Mouse (Mus musculus): ENCODE measurements around the gene Myo10.

Gene Myo10

GRCm38 (mm10) chr15:25620560-25620959, 1.8 kb upstream of the Myo10 start:
- peak in 1 of 2 experiments; percentile 39 for DNase-seq

- DNase-seq: peak; percentile 56 to 63
These were observed 750 bp upstream of the Myo10 start for GRCm38 (mm10) chr15:25621351-25622199.

GRCm38 (mm10) chr15:25622867-25623471, 644 bp downstream of the Myo10 start:
- peak; percentile 63 for DNase-seq

GRCm38 (mm10) chr15:25623556-25624180, 1.3 kb downstream of the Myo10 start:
- no peak for DNase-seq

GRCm38 (mm10) chr15:25624263-25624662, 1.9 kb downstream of the Myo10 start:
- DNase-seq: peak in 1 of 2 experiments; percentile 68

- no peak for DNase-seq
These were observed 3.1 kb downstream of the Myo10 start for GRCm38 (mm10) chr15:25625471-25625870.

GRCm38 (mm10) chr15:25627012-25627411, 4.7 kb downstream of the Myo10 start:
- DNase-seq: no peak

- DNase-seq: no peak
These were observed 5.9 kb downstream of the Myo10 start for GRCm38 (mm10) chr15:25628251-25628650.

- DNase-seq: no peak
These were observed 8.4 kb downstream of the Myo10 start for GRCm38 (mm10) chr15:25630716-25631115.

GRCm38 (mm10) chr15:25631332-25631731, 9.0 kb downstream of the Myo10 start:
- DNase-seq: no peak

GRCm38 (mm10) chr15:25632902-25633301, 10.6 kb downstream of the Myo10 start:
- no peak for DNase-seq

GRCm38 (mm10) chr15:25633674-25634340, 11.5 kb downstream of the Myo10 start:
- DNase-seq: peak; percentile 62 to 75

- DNase-seq: peak; percentile 80 to 86
These were observed 15.4 kb downstream of the Myo10 start for GRCm38 (mm10) chr15:25637727-25638126.

GRCm38 (mm10) chr15:25639217-25639616, 16.9 kb downstream of the Myo10 start:
- no peak for DNase-seq

GRCm38 (mm10) chr15:25640840-25641752, 18.8 kb downstream of the Myo10 start:
- DNase-seq: peak; percentile 50 to 63

GRCm38 (mm10) chr15:25642214-25643058, 20.1 kb downstream of the Myo10 start:
- no peak for DNase-seq

GRCm38 (mm10) chr15:25645862-25646261, 23.5 kb downstream of the Myo10 start:
- DNase-seq: no peak

GRCm38 (mm10) chr15:25648287-25648686, 26.0 kb downstream of the Myo10 start:
- DNase-seq: no peak

GRCm38 (mm10) chr15:25650371-25650770, 28.0 kb downstream of the Myo10 start:
- DNase-seq: no peak

- no peak for DNase-seq
These were observed 29.5 kb downstream of the Myo10 start for GRCm38 (mm10) chr15:25651820-25652219.

- DNase-seq: no peak
These were observed 30.0 kb downstream of the Myo10 start for GRCm38 (mm10) chr15:25652368-25652767.
